In the genomic region with DNA sequence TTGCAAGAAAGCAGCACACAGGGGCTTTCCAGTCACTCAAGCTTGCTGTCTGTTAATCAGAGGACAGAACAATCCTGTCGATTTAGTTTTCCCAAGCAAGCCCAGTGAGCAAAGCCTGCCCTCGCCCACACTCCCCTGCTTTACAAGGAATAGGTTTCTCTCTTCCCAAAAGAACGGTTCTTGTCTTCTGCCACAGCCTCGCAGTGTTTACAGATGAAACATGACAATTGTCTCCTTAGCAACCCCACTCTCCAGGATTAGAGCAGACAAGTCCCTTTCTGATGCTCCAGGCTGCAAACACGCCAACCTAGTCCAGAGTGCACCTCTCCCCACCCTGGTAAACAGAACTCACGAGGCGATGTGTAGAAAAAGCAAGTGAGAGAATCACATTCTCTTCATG, we compare ENCODE assay signal across 13 mouse cellular contexts.
DNase-seq lines count a peak whose midpoint lies in the region; ATAC-seq lines count a peak whose summit lies in the region.
"Had no signal": no experiment of that assay in that cellular context is flagged by ENCODE, and none has a peak within 500 bp of the region (broad histone marks: within the 10 kb centered on the region; RNA-seq: fewer than 3 reads in every experiment).

No protein-coding gene starts in this region.

- DNase-seq in hindbrain, embryonic 11.5 days (ENCODE audit: low spot score) = no peak
- peak; percentile 48 for DNase-seq in right cerebral cortex, adult 18-20 months
- DNase-seq in right cerebral cortex, postnatal 4 days = no peak
- no peak for DNase-seq in lung, postnatal 25 days (ENCODE audit: low spot score)
- no peak for DNase-seq in spleen, postnatal 4 days (ENCODE audit: low spot score in 2 of 2)
- DNase-seq: cerebellum, adult 18-20 months; kidney, postnatal 14 days; lung, adult 2 months had no signal

- H3K27me3 ChIP-seq in hindbrain, embryonic 13.5 days = no peaks in the 10 kb centered on the region
- no peaks in the 10 kb centered on the region for H3K27me3 ChIP-seq in hindbrain, embryonic 11.5 days (ENCODE audit: control insufficient read depth, insufficient read depth, low read length)
- H3K27me3 ChIP-seq in midbrain, embryonic 12.5 days = no peaks in the 10 kb centered on the region
- H3K27me3 ChIP-seq: embryonic facial prominence, embryonic 13.5 days; intestine, embryonic 15.5 days had no signal

- H3K4me2 ChIP-seq in hindbrain, embryonic 13.5 days = no peak overlapping the region
- H3K4me2 ChIP-seq in hindbrain, embryonic 11.5 days (replicated peaks; ENCODE audit: low read depth, low read length) = no peak overlapping the region
- H3K4me2 ChIP-seq in midbrain, embryonic 12.5 days (replicated peaks) = no peak overlapping the region
- H3K4me2 ChIP-seq: embryonic facial prominence, embryonic 13.5 days; intestine, embryonic 15.5 days had no signal

- no peaks in the 10 kb centered on the region for H3K9me3 ChIP-seq in hindbrain, embryonic 13.5 days
- H3K9me3 ChIP-seq in hindbrain, embryonic 11.5 days (ENCODE audit: control insufficient read depth, low read length) = no peaks in the 10 kb centered on the region
- no peaks in the 10 kb centered on the region for H3K9me3 ChIP-seq in midbrain, embryonic 12.5 days
- H3K9me3 ChIP-seq: intestine, embryonic 15.5 days had no signal

- no peak overlapping the region for H3K9ac ChIP-seq in hindbrain, embryonic 13.5 days
- H3K9ac ChIP-seq in hindbrain, embryonic 11.5 days (ENCODE audit: low read depth, low read length) = no peak overlapping the region
- H3K9ac ChIP-seq in midbrain, embryonic 12.5 days (replicated peaks) = no peak overlapping the region
- H3K9ac ChIP-seq: embryonic facial prominence, embryonic 13.5 days; intestine, embryonic 15.5 days had no signal

- peak overlapping the region; percentile 55 for H3K27ac ChIP-seq in hindbrain, embryonic 13.5 days
- H3K27ac ChIP-seq in hindbrain, embryonic 11.5 days (ENCODE audit: low read depth, low read length) = no peak overlapping the region
- H3K27ac ChIP-seq in midbrain, embryonic 12.5 days (replicated peaks) = 0 out of 2 replicates have a peak overlapping the region, but pooled peaks have one; percentile 4
- H3K27ac ChIP-seq: embryonic facial prominence, embryonic 13.5 days; intestine, embryonic 15.5 days had no signal

- H3K4me3 ChIP-seq in hindbrain, embryonic 13.5 days = no peak overlapping the region
- no peak overlapping the region for H3K4me3 ChIP-seq in hindbrain, embryonic 11.5 days (ENCODE audit: low read depth, low read length)
- H3K4me3 ChIP-seq in midbrain, embryonic 12.5 days = no peak overlapping the region
- H3K4me3 ChIP-seq: embryonic facial prominence, embryonic 13.5 days; intestine, embryonic 15.5 days; myocyte had no signal

- no peaks in the 10 kb centered on the region for H3K36me3 ChIP-seq in hindbrain, embryonic 13.5 days
- no peaks in the 10 kb centered on the region for H3K36me3 ChIP-seq in hindbrain, embryonic 11.5 days (ENCODE audit: control insufficient read depth, insufficient read depth, low read length)
- no peaks in the 10 kb centered on the region for H3K36me3 ChIP-seq in midbrain, embryonic 12.5 days
- H3K36me3 ChIP-seq: embryonic facial prominence, embryonic 13.5 days; intestine, embryonic 15.5 days had no signal

- no peak for ATAC-seq in hindbrain, embryonic 13.5 days (ENCODE audit: low FRiP score)
- no peak for ATAC-seq in hindbrain, embryonic 11.5 days (ENCODE audit: low FRiP score)
- ATAC-seq in midbrain, embryonic 12.5 days (ENCODE audit: low FRiP score, low read depth) = no peak
- ATAC-seq: intestine, embryonic 15.5 days had no signal

- 35% methylated on average over 7 of the region's 7 CpGs for WGBS in hindbrain, embryonic 13.5 days
- WGBS in hindbrain, embryonic 11.5 days = 37% methylated on average over 7 of the region's 7 CpGs
- 31% methylated on average over 7 of the region's 7 CpGs for WGBS in midbrain, embryonic 12.5 days

- peaks cover 29% of the 10 kb centered on the region for H3K4me1 ChIP-seq in hindbrain, embryonic 13.5 days (replicated peaks)
- no peaks in the 10 kb centered on the region for H3K4me1 ChIP-seq in hindbrain, embryonic 11.5 days (replicated peaks; ENCODE audit: control insufficient read depth, insufficient read depth, low read length)
- peaks cover 21% of the 10 kb centered on the region for H3K4me1 ChIP-seq in midbrain, embryonic 12.5 days
- H3K4me1 ChIP-seq: intestine, embryonic 15.5 days had no signal
